Mouse (Mus musculus) C2C12 (cell line): ENCODE measurements around the gene Crtc2.

Experiments
- CTCF ChIP-seq: IDR thresholded peaks from one replicate; pipeline ENCODE4 v1.5.1; 2011; ENCODE audit not compliant: control insufficient read depth, insufficient read depth, insufficient read length
- MAX ChIP-seq: IDR thresholded peaks from one replicate; pipeline ENCODE4 v1.6.1; 2011; ENCODE audit warnings: mild to moderate bottlenecking, control low read depth
- MYOD1 ChIP-seq: IDR thresholded peaks from one replicate; pipeline ENCODE4 v1.6.1; 2011; ENCODE audit warnings: low read depth; ENCODE audit not compliant: control insufficient read depth, insufficient read length
- USF1 ChIP-seq: IDR thresholded peaks from one replicate; pipeline ENCODE4 v1.6.1; 2011; ENCODE audit warnings: low read depth, mild to moderate bottlenecking, control low read depth, moderate library complexity

GRCm38 (mm10) chr3:90255194-90255565 is 1.2 kb downstream of the Crtc2 start:
- no peak for TF ChIP-seq CTCF
- TF ChIP-seq USF1: no peak
- TF ChIP-seq MYOD1: no peak
- TF ChIP-seq MAX: no peak
